Mouse (Mus musculus): ENCODE data around the gene Epor. TPM values are rescaled to one million over a fixed set of nuclear protein-coding genes. Genes with fewer than 3 reads are reported as not detected.
A peak's percentile ranks its signal among the peaks of the same experiment; 100 is the strongest.

The Epor gene
- 1 to 10 TPM; 1.6 to 2.9 TPM for total RNA-seq (2021)
- long read RNA-seq, experiment 1, partial matches to known transcripts, result 1 of 4 reads
- long read RNA-seq, experiment 1, other reads (novel, unspliced or antisense), result 0 of 4 reads
- long read RNA-seq, experiment 2, result 0 reads

DNA sequence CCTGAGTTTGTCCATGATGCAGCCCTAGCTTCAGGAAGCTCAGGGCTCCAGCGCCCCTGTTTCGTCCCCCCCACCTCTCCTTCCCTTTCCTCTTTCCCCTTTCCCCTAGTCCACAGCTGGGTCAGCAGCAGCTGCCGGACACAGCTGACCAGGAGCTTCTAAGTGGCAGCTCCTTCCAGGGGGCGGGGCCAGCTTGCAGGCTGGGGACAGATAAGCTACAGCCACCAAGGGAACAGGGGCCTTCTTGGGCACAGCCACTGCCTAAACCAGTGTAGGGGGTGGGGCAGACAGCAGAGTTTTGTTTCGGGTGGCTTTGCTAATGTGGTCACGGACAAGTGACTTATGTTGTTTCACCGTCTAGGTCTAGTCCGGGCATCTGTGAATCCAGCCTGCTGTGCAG is at the start of gene Epor:
Gene Epor, minus strand, starts transcription at position 90 of the 400 bp plus-strand sequence.
- no peak for DNase-seq (ENCODE audit: low spot score in 2 of 2)

DNA sequence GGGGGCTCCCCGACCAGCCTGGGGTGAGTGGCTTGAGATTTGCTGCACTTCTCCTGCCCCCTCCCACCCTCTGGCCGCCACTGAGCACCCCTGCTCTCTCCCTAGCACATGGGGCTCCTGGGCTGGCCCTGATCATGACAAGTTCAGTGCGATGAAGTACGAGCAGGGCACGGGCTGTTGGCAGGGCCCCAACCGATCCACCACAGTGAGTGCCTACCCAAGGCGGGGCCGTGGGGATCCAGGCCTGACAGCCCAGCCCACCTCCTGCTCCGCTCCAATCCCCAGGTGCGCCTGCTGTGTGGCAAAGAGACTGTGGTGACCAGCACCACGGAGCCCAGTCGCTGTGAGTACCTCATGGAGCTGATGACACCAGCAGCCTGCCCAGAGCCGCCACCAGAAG is 49.4 kb upstream of the Epor start:
- no peak for DNase-seq (ENCODE audit: low spot score in 2 of 2)

DNA sequence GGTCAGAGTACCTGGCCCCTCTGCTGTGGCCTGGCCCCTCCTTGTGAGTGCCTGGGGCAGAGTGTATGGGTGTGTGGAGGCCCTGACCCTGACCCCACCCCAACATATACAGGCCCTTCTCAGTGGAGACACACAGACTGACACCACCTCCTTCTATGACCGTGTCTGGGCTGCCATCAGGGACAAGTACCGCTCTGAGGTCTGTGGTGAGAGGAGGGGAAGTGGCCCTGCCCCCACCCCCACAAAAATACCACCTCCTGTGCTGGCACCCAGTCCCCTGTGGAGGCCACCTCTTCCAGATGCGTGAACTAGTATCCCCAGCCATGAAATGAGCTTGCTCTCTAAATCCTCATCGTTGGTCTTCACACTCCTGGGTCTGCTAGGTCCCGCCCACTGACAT is 47.7 kb upstream of the Epor start:
- no peak for DNase-seq (ENCODE audit: low spot score in 2 of 2)

DNA sequence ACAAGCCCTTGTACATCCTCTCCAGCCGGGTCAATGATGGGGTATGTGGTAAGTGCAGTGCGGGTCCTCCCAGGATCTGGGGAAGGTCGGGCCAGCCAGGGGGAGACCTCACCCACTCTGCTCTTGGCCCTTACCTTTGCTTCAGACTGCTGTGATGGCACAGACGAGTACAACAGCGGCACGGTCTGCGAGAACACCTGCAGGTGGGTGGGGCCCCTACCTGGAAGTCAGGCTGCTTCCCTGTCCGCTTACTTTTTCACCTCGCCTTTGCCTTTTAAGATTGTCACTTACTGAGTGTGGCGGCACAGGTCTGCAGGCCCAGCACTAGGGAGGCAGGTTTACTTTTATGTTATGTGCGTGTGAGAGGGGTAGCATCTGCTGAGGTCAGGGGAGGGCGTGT is 41.2 kb upstream of the Epor start:
- no peak for DNase-seq (ENCODE audit: low spot score in 2 of 2)

DNA sequence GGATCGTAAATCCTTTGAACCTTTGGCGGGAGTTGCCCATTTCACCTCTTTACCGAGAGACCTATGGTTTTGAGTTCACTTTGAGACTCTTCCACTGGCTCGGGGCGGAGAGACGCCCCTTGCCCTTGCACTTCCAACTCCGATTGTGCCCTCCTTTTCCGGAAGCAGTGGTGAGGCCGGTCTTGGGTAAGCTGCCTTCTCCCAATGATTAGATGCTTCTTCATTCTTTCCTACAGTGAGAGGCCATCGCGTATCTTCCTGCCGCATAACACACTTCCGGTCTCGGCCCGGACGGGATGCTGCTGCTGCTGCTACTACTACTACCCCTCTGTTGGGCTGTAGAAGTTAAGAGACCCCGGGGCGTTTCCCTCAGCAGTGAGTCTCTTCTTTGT is 39.9 kb upstream of the Epor start:
- DNase-seq (ENCODE audit: low spot score in 2 of 2), result no peak

DNA sequence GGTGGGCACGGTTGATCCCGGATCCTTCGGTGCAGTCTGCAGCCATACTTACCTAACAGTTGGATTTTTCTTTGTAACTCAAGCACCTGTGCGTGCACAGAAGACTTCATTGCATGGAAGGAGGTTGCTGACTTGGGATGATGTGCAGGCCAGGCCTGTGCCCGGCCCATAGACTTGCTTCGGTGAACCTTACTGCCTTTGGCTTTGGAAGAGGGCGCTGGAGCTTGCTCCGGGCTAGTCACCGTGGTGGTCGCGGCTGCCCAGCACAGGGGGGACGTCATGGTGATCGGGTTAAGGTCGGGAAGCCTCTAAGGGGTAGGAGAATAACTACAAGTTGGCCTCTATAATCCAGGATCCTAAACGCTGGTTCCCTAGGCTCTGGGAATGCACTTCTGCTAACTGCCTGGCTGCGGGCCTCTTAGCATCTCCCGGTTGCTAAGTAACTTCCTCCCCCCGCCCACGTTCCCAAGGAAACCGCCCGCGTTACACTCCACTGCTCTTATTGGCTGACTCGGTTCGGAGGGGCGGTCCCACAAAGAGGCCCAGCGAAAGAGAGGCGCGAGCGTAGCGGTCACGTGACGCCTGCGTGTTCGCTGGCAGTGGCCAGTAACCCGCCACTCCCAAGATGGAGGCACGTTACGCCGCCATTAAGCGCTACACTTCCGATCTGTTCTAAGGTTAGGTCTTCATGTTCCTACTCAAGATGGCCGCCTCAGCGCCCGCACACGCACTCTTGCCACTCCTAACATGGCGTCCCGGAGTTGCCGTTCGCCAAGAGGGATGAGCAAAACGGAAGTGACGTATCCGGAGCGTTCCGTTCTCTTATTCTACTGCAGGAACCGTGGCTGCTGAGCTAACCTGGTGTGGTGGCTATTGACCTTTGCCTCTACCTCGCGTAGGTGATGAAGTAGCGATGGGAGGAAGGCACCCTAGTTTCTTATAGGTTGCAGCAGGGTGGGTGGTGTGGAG is 39.2 kb upstream of the Epor start, which contains the start of the genes Ccdc151 and Prkcsh:
Gene Ccdc151, minus strand, starts transcription at position 441 of the 969 bp plus-strand sequence.
Gene Prkcsh, plus strand, starts transcription at position 613 of the 969 bp plus-strand sequence.
- peak; percentile 94 for DNase-seq (ENCODE audit: low spot score in 2 of 2)

DNA sequence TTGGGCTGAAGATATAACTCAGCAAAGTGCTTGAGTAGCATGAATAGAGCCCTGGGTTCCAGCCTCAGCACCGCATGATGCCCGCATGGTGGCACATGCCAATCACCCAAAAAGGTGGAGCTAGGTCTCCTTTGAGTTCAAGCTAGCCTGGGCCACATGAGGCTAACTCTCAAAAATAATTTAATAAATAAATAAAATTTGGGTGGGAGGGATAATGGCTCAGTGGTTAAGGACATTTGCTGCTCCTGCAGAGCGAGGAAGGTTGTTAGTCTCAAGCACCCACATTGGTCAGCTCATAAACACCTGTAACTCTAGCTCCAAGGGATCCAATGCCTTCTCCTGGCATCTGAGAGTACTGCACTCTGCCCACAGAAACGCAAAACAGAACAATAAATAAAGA is 38.3 kb upstream of the Epor start:
- DNase-seq (ENCODE audit: low spot score in 2 of 2), result no peak

DNA sequence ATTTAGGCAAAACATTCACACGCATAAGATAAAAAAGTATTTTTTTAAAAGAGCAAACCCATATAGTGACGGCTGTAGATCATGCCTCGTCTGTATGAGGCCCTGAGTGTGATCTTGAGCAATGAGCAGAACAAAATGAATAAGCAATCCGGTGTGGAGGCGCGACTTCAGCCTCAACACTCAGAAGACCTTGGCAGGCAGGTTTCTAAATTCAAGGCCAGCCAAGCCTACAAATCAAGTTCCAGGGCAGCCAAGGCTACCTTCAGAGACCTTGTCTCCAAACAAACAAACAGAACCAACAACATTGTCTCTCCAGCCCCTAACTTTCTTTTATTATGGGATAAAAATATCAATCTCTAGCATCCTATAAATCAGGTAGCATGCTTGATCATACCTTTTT is 37.0 kb upstream of the Epor start:
- no peak for DNase-seq (ENCODE audit: low spot score in 2 of 2)

DNA sequence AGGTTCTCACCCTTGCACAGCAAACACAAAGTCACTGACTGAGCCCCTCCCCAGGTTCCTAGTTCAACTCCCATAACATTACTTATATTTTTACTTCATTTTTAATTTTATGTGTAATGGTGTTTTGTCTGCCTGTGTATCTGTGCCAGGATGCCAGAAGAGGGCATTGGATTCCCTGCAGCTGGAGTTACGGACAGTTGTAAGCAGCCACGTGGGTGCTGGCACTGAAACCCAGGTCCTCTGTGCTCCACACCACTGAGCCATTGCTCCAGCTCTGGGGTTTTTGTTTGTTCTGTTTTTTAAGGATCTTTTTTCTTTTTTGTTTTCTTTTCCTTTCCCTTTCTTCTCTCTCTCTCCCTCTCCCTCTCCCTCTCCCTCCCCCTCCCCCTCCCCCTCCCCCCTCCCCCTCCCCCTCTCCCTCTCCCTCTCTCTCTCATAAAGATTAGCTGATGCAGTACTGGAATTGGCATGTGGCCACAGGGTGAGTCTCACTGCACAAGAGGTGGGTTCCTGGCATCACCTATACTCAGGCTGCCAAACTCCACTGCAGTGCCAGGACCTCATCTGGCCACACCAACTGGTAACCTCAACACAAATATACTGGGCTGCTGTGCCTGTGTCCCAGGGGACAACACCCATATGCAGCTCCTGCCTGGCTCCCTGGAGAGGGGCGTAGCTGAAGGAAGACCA is 33.0 kb upstream of the Epor start:
- DNase-seq (ENCODE audit: low spot score in 2 of 2), result no peak

DNA sequence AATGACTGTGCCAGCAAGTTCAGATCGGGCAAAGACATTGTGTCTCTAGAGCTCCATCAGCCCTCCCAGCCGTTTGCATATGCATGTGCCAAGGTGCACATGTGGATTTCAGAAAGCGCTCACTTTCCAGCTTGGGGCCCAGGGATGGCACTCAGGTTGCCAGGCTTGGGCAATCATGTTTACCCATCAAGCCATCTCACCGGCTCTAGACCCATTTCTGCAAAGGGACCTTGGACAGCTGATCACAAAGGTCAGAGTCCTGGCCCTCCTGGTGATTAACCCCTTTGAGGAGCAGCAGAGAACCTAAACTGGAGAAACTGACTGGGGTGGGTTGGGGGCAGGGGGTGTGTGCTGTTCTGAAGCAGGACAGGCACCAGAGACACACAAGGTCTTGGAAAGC is 28.9 kb upstream of the Epor start:
- DNase-seq (ENCODE audit: low spot score in 2 of 2), result no peak

DNA sequence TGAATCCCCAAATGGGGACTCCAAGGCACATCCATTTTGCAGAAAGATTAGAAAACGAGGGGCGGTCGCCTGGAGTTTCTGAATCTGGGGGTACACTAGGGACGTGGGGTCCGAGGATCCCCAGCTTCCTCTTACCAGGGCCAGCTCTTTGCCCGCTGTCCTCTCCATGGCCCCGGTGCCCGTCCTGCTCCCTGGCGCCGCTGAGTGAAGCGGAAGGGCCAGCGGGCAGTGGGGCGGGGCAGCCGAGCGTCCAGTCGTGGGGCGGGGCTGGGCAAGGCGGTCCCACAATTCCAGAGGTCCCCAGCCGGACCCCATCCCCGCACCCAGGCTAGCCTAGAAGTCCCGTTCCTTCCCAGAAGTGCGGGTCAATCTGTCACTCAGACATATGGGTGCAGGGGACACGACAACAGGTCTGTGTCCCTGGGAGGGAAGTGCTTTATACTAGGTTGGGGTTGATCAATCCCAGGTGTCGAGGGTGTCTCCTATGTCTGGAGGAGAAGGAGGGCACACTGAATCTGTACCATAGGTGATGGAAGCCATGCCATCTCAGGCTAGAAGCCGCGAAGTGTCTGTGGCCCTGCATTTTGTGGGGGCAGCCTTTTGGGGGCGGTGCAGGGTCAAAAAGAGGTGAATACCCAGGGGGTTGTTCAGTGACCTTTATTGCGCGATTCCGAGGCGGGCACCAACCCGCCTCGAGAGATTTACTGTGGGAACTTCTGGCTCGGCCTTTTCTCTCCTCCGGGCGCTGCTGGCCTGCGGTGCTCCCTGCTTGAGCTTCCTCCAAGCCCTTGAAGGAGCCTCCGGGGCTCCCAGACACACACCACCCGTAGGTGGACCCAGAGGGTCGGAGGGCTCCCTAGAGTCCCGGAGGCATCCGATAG is 26.2 kb upstream of the Epor start, which contains the start of gene Rgl3:
Gene Rgl3, minus strand, starts transcription at position 217 of the 881 bp plus-strand sequence.
- peak; percentile 80 to 83 for DNase-seq (ENCODE audit: low spot score in 2 of 2)

DNA sequence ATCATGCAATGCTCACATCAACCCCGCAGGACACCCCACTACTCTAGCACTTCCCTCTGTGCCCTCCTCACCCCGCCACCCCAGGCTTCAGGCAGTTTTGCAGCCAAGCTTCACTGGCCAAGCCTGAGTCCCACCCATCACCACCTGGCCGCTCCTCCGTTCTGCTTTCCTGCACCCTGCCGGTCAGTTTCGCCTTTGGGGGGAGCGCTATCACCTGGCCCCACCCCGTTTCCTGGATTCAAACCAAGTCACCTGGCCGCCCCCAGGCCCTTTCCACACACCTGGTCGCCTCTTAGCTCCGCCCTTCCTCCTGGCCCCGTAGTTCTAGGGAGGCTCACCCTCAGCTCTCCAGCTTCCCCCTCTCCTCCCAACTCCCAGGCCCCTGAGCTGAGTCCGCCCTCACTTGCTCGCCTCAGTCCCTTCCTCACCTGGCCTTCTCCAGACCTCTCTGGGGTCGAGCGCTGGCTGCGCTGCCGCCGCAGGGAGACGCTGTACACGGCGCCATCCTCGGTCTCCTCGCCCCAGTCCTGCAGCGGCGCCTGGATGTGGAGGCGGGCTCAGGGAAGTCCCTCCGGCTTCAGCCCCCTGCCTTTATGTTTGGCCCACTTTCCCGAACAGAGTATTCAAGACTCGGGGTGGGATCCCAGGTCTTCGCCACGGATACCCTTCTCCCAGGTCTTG is 25.3 kb upstream of the Epor start:
- peak in 1 of 2 experiments; percentile 18 for DNase-seq (ENCODE audit: low spot score in 2 of 2)

DNA sequence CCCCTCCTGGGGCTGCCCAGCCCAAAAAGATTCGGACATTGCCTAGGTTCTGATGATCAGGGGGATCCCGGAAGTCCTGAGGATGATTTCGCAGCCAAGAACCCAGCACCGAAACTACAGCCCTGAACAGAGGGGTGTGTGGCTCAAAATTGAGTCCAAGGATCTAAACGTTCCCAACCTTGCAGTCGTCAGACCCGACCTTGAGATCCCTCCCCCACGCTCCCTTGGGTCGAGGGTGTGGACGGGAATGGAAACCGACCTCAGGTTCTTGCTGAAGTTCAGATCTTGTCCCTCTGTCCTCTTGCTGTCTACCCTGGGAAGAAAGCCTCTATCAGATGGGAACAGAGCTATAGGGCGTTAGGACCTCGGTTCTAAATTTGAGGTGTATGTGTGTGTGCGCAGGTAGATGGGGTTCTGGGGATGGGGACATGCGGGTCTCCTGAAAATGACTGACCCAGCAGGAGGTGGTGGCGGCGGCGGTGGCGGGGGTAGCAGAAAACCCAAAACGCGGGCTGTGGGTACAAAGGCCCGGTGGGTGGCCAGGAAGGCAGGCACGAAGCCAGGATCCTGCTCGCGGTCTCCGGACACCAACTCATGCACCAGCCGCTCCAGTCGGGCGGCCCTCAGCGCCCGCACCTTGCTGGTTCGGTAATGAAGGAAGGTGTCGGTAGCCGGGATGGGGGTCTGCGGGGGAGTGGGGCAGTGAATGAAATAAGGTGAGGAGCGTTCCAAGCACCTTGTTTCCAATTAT is 24.5 kb upstream of the Epor start:
- DNase-seq (ENCODE audit: low spot score in 2 of 2), result peak in 1 of 2 experiments; percentile 30

DNA sequence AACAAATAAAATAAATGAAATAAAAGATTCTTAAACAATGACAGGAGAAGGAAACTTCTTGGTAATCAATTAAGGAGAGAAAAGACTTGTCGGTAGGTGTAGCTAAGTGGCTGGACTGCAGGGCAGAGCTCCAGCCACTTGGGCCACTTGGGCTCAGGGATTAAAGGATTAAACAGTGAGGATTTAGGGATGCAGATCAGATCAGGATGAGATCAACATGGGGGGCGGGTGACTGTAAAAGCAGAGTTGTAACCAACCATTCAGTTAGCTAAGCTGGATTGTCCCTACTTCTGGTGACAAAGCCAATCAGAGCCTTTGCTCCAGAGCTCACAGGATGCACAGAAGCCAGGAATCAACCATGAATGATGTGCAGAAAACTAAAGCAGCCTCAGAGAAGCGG is 20.6 kb upstream of the Epor start:
- DNase-seq (ENCODE audit: low spot score in 2 of 2), result no peak

DNA sequence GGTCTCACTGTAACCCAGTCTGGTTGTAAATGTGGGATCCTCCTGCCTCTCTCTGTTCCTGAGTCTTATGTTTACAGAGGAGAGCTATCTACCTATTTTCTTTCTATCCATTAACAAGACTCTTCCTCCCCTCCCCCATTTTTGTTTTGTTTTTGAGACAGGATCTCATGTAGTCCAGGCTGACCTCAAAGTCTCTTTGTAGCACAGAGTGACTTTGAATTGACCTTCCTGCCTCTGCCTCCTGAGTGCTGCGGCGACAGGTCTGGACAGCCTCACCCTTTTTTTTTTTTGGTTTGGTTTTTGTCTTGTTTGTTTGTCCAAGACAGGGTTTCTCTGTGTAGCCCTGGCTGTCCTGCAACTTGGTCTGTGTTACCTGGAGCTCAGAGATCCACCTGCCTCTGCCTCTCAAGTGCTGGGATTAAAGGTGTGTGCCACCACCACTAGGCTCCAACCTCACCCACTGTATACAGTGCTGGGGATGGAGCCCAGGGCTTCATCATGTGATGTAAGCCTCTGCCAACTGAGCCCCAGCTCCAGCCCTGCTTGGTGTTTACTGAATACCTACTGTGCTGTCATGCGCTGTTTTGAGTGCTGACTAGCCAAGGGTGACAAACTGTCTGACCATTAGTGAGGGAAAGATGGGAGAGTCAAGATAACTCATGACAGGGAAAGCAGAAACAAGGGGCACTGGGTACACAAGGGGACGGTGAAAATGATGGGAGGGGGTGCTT is 15.3 kb upstream of the Epor start:
- DNase-seq (ENCODE audit: low spot score in 2 of 2), result no peak

DNA sequence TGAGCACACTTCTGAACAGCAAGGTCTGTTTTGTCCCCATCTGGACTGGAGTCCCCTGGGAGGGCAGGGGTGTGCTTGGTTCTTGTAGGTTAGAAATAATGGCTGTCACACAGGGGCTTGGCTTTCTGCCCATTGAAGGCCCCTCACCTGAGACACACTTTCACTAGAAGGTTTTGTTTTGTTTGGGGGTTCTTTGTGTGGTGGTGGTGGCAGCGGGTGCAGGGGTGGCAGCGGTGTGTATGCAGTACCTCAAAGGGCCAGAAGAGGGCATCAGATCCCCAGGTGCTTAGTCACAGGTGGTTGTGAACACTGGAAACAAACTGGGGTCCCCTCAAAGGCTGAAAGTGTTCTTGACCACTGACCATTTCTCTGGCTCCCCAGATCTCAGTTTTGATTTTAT is 14.7 kb upstream of the Epor start:
- peak; percentile 61 to 68 for DNase-seq (ENCODE audit: low spot score in 2 of 2)

DNA sequence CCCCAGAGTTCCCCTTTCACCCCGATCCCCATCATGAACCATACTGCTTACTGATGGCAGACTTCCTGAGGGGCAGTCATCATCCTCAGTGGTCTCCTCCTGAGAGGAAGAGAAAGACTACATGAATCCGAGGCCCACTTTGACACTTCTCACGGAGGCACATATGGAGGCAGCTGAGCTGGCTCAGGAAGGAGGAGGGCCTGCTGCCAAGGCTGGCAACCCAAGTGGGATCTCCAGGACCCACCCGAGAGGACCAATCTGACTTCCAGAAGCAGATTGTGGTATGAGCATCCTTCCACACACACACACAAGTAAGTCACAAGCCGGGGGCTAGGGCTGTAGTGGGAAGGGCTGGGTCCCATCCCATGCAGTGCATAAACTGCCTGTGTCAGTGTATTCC is 14.0 kb upstream of the Epor start:
- no peak for DNase-seq (ENCODE audit: low spot score in 2 of 2)

DNA sequence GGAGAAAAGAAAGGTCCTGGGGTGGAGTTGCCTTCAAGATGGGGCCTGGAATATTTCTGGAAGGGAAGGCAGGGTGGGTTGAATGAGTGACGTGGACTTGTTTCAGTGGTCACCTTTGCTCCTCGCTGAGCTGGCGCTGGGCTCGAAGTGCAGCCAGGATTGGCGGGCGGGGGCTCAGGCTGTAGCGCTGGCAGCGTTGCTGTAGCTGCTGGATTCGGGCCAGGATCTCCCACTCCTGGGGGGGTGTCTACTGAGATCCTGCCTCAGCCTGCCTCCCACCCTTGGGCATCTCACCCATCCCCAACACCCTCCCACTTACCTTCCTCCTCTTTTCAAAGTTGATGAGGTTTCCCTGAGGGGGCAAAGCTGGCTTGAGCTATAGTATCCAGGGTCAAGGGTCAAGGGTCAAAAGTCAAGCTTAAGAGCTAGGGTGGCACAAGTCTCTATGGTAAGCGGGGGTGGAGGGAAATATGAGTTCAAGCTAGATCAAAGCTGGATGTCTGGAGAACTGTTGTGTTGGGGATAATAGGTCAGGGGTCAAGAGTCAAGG is 13.4 kb upstream of the Epor start:
- DNase-seq (ENCODE audit: low spot score in 2 of 2), result no peak

Data from adrenal gland, adult 18-20 months (tissue).